Mouse (Mus musculus) testis, adult 2 months (tissue): Measurements from ENCODE around the gene Fam166a. TPM values are rescaled to one million over a fixed set of nuclear protein-coding genes. Genes with fewer than 3 reads are reported as not detected.

Experiments
- H3K27ac ChIP-seq: fragments of 200-500 bp; 2 replicates; pipeline ENCODE4 v1.5.1; 2012; ENCODE audit warnings: low read depth, low read length; ENCODE audit not compliant: control insufficient read depth, insufficient read depth
- H3K27me3 ChIP-seq: fragments of 200-500 bp; 2 replicates; pipeline ENCODE4 v1.6.1; 2012; ENCODE audit warnings: mild to moderate bottlenecking, low read length, moderate library complexity; ENCODE audit not compliant: control insufficient read depth, insufficient read depth
- H3K36me3 ChIP-seq: fragments of 200-500 bp; 2 replicates; pipeline ENCODE4 v1.6.1; 2012; ENCODE audit warnings: mild to moderate bottlenecking, low read length; ENCODE audit not compliant: control insufficient read depth, insufficient read depth
- H3K4me1 ChIP-seq: fragments of 200-500 bp; 2 replicates; pipeline ENCODE4 v1.6.1; 2012; ENCODE audit warnings: low read length; ENCODE audit not compliant: control insufficient read depth, insufficient read depth
- H3K4me3 ChIP-seq: fragments of 200-500 bp; 2 replicates; pipeline ENCODE4 v1.5.1; 2012; ENCODE audit warnings: low read depth, mild to moderate bottlenecking, low read length, moderate library complexity, mixed read lengths; ENCODE audit not compliant: control insufficient read depth
- CTCF ChIP-seq: fragments of 200-500 bp; IDR thresholded peaks from 2 replicates; pipeline ENCODE4 v1.5.1; 2012; ENCODE audit warnings: low read depth, mild to moderate bottlenecking, inconsistent platforms, low read length, moderate library complexity; ENCODE audit not compliant: control insufficient read depth, insufficient read depth, insufficient replicate concordance
- POLR2A ChIP-seq: fragments of 200-500 bp; IDR thresholded peaks from 2 replicates; pipeline ENCODE4 v1.6.1; 2012; ENCODE audit warnings: low read depth, mild to moderate bottlenecking, inconsistent platforms, low read length, moderate library complexity; ENCODE audit not compliant: control insufficient read depth
- polyA plus RNA-seq: library from polyadenylated mRNA; depleted of rRNA; stranded (reverse); fragments of >200 nt; gene quantifications from 2 replicates; pipeline ENCODE4 v1.2.3, GENCODE M21; 2012

The Fam166a gene
- polyA plus RNA-seq, 1 experiment, result 576 TPM

DNA sequence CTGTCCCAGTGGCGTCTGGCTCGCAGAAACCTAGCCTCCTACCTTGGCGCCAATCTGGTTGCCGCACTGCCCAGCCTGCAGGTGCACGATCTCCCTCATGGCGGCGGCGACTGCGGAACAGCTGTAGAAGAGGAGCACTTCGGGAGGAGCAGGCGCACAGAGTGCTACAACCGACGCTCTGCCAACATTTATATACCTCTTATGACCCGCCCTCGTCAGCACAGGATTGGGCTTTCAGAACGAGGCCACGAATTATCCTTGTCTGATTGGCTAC is 5.9 kb downstream of the Fam166a start, which contains the start of gene Tubb4b:
Gene Tubb4b, minus strand, starts transcription at position 211 of the 274 bp plus-strand sequence.
- H3K36me3 ChIP-seq, result no peaks in the 10 kb centered on the region

DNA sequence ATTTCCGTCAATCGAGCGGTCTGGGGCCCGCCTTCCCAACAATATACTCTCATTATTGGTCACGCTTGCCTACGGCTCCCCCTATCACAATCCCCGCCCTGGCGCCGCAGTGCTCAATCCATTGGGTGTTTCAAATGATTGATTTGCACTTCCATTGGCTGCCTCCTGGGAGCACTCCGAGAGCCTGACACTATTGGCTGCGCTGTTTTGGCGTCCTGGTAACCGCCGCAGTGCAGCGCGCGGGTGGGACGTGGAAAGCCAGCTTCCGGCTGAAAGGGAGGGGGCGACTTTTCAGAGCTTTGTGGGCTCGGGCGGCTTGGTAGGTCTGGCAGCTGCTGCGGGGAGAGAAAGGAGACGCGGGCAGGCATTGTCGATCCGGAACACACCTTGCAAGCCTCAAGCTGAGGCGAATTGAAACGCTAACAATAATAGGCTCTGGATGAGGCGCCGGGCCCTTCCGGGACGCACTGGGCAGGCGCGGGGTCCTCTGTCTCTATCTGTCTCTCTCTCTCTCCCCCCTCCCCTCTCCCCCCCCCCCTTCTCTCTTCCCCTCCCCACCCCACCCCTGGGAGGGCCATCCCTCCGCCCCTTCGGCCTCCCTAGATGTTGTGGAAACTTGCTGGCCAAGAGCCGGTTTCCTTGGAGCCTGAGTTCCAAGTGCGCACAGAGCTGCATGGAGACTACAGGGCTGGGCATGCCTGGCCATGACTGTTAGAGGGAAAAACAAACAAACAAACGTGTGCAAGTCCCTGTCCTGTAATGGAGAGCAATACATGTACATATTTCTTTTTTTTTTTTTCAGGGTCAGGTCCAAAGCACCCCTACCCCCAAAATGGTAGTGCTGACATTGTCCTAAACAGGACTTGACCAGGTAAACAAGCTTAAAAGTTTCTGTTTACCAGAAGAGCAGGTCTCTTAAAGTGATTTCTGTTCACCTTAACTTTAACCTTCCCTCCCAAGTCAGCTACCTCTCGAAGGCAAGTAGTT is 6.5 kb downstream of the Fam166a start:
- peaks cover 4% of the 10 kb centered on the region; the same call in 1 of the 2 replicates for H3K4me1 ChIP-seq
- H3K36me3 ChIP-seq, result no peaks in the 10 kb centered on the region
- H3K27me3 ChIP-seq, result no peaks in the 10 kb centered on the region
- TF ChIP-seq POLR2A (no peak; the same call in 1 of the 2 replicates), CTCF (no peak)
- H3K4me3 ChIP-seq, result peak overlapping the region; percentile 100
- peak overlapping the region; percentile 94 for H3K27ac ChIP-seq

More for the DNA sequence above, 5.9 kb downstream of the Fam166a start, which contains the start of gene Tubb4b:
- 0 out of 2 replicates have a peak, but pooled peaks have one; percentile 9 for TF ChIP-seq CTCF
- TF ChIP-seq POLR2A, result peak; percentile 99
- peaks cover 4% of the 10 kb centered on the region; the same call in 1 of the 2 replicates for H3K4me1 ChIP-seq
- H3K4me3 ChIP-seq, result peak within 1 kb of the TSS; percentile 100
- peak within 1 kb of the TSS; percentile 99 for H3K27ac ChIP-seq
- no peaks in the 10 kb centered on the region for H3K27me3 ChIP-seq

DNA sequence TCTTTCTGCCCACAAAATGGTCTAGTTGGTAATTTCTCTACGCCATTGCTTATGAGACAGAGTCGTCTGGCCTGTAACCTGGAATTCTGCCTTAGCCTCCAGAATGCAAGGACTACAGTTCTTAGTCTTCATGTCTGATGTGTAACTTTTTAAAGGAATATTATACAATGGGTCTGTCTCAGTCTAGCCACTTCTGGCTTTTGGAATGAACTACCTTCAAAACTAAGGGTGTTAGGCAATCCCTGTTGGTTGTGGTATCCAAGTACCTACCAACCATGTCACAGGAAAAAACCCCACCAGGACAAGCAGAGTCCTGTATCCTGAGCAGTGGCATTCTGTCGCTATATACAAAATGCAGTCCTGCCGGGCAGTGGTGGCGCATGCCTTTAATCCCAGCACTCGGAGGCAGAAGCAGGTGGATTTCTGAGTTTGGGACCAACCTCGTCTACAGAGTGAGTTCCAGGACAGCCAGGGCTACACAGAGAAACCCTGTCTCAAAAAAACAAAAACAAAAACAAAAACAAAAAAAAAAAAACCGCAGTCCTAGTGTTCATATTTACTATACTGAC is 7.3 kb downstream of the Fam166a start:
- no peaks in the 10 kb centered on the region for H3K27me3 ChIP-seq
- no peaks in the 10 kb centered on the region for H3K36me3 ChIP-seq
- peaks cover 4% of the 10 kb centered on the region; the same call in 1 of the 2 replicates for H3K4me1 ChIP-seq
- TF ChIP-seq POLR2A, result no peak
- TF ChIP-seq CTCF, result no peak
- H3K27ac ChIP-seq, result peak overlapping the region; percentile 84
- H3K4me3 ChIP-seq, result peak overlapping the region; percentile 83

DNA sequence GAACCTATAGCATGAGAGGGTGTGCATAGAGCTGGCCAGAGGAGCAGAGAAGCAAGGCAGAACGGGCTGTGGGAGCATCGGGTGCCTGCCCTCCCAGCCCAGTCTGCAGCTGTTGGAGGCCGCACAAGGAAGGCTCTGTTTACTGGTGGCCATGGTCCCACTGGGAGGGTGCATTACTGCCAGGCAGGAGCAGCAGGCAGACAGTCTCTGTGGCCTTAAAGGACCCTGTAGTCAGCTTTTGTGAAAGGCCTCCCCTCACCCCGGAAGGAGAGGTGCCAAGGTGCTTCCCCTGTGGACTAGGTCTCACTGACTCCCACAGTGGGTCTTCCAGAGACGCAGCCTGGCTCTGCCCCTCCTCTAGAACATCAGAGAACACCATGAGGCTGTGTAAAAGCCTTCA is 8.3 kb downstream of the Fam166a start:
- TF ChIP-seq POLR2A, result no peak
- TF ChIP-seq CTCF, result no peak
- no peak overlapping the region for H3K27ac ChIP-seq
- H3K36me3 ChIP-seq, result no peaks in the 10 kb centered on the region
- H3K27me3 ChIP-seq, result no peaks in the 10 kb centered on the region
- no peak overlapping the region for H3K4me3 ChIP-seq
- H3K4me1 ChIP-seq, result peaks cover 4% of the 10 kb centered on the region; the same call in 1 of the 2 replicates

DNA sequence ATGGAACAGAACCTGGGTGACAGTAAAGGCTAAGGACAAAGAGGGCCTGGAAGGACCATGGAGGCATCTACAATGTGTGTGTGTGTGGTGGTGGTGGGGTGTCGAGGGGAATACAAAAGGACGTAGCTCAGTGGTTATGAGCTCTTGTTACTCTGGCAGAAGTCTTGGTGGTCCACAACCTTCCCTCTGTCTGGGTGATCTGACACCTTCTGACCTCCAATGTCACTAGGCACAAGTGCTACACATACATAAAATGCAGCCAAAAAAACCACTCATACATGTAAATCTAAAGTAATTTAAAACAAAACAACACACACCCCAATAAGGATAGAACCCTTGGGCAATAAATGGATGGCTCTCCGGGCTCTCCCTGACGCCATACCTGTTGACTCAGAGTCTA is 8.9 kb downstream of the Fam166a start:
- Histone ChIP-seq H3K4me1 (peaks cover 4% of the 10 kb centered on the region; the same call in 1 of the 2 replicates), H3K27me3 (no peaks in the 10 kb centered on the region), H3K27ac (no peak overlapping the region), H3K36me3 (no peaks in the 10 kb centered on the region), H3K4me3 (no peak overlapping the region)
- TF ChIP-seq CTCF (no peak), POLR2A (no peak)

DNA sequence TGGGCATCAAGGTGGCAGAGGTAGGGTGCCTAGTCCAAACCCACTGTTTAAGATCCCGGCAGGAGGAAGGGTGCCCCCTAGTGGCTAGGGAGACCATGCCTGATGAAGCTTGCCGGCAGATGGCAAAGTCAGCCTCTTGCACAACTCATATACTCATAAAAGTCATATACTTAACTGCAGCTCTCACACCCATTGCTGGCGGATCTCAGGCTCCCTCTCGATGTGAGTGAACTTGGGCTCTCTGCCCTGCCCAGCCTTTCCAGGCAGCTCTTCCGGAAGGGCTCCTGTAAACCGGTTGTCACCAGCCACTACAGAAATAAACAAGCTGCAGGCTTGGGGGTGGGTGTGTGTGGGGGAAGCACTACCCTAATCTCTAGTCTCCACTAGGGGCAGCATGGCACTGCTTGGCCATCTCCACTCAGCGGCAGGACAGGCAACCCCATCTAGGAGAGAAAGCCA is 9.9 kb downstream of the Fam166a start:
- Histone ChIP-seq H3K4me3 (no peak overlapping the region), H3K27ac (no peak overlapping the region), H3K27me3 (no peaks in the 10 kb centered on the region), H3K4me1 (peaks cover 4% of the 10 kb centered on the region; the same call in 1 of the 2 replicates), H3K36me3 (no peaks in the 10 kb centered on the region)
- no peak for TF ChIP-seq POLR2A
- TF ChIP-seq CTCF, result peak; percentile 84; the same call in 1 of the 2 replicates

DNA sequence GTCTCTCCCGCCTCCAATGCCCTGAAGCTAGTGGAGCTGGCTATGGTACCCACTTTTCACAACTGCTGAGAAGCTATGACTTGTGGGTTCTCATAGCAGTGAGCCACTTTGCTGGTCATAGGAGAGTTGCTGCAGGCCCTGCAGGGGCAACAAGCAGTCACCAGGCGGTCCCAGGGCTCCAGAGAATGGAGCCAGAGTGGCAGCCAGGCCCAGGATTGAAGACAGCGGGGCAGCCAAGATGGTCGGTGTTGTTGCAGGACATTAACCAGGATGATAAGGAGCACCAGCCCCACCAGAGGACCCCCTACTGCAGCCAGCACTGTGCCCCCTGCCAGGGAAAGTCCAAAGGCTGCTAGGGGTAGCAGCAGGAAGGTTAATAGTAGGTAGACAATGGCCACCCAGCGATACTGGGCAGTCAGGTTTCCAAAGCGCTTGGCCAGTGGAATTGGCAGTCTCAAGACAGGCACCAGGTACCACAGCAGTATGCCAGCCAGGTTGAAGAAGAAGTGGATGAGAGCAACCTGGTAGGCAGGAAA is 10.5 kb downstream of the Fam166a start:
- Histone ChIP-seq H3K27me3 (no peaks in the 10 kb centered on the region), H3K4me3 (no peak overlapping the region), H3K27ac (no peak overlapping the region), H3K36me3 (no peaks in the 10 kb centered on the region), H3K4me1 (peaks cover 2% of the 10 kb centered on the region; the same call in 1 of the 2 replicates)
- TF ChIP-seq CTCF, result no peak
- TF ChIP-seq POLR2A, result no peak
